Mouse (Mus musculus): ENCODE measurements around the gene Ndufa12. TPM values are rescaled to one million over a fixed set of nuclear protein-coding genes. Genes with fewer than 3 reads are reported as not detected.

Gene Ndufa12
- 212 TPM for polyA plus RNA-seq (2014; fragmentation: Illumina TruSeq; extraction: RNeasy Lipid Tissue Mini Kit (QIAGEN cat#74804); ENCODE audit: low read depth, low replicate concordance)

GRCm38 (mm10) chr10:94198482-94199405 lies at the start of gene Ndufa12:
TSS of gene Ndufa12 (plus strand) at chr10:94198720.

Other genes starting within 250 kb of the Ndufa12 start
- 9.2 TPM for gene Vezt, start 162.9 kb upstream of the Ndufa12 start, polyA plus RNA-seq (2014; fragmentation: Illumina TruSeq; extraction: RNeasy Lipid Tissue Mini Kit (QIAGEN cat#74804); ENCODE audit: low read depth, low replicate concordance)
- gene Fgd6, start 162.7 kb upstream of the Ndufa12 start, polyA plus RNA-seq (2014; fragmentation: Illumina TruSeq; extraction: RNeasy Lipid Tissue Mini Kit (QIAGEN cat#74804); ENCODE audit: low read depth, low replicate concordance), result 4.1 TPM
- 13.3 TPM for gene Nr2c1, start 50.7 kb upstream of the Ndufa12 start, polyA plus RNA-seq (2014; fragmentation: Illumina TruSeq; extraction: RNeasy Lipid Tissue Mini Kit (QIAGEN cat#74804); ENCODE audit: low read depth, low replicate concordance)
- gene Gm4792, start 100.0 kb downstream of the Ndufa12 start, polyA plus RNA-seq (2014; fragmentation: Illumina TruSeq; extraction: RNeasy Lipid Tissue Mini Kit (QIAGEN cat#74804); ENCODE audit: low read depth, low replicate concordance), result not detected
- 15.2 TPM for gene Tmcc3, start 113.2 kb downstream of the Ndufa12 start, polyA plus RNA-seq (2014; fragmentation: Illumina TruSeq; extraction: RNeasy Lipid Tissue Mini Kit (QIAGEN cat#74804); ENCODE audit: low read depth, low replicate concordance)

All from kidney, adult 10 weeks (tissue).